Mouse (Mus musculus): ENCODE results near the gene Clstn1. TPM values are rescaled to one million over a fixed set of nuclear protein-coding genes. Genes with fewer than 3 reads are reported as not detected.
"Not testable (repeated sequence)": the region's sequence is repeated elsewhere in the genome, so short reads cannot be mapped to it uniquely, and the experiment has no call there.

The Clstn1 gene
- polyA plus RNA-seq, 1 experiment from 2014 or later, result 56.1 TPM

DNA sequence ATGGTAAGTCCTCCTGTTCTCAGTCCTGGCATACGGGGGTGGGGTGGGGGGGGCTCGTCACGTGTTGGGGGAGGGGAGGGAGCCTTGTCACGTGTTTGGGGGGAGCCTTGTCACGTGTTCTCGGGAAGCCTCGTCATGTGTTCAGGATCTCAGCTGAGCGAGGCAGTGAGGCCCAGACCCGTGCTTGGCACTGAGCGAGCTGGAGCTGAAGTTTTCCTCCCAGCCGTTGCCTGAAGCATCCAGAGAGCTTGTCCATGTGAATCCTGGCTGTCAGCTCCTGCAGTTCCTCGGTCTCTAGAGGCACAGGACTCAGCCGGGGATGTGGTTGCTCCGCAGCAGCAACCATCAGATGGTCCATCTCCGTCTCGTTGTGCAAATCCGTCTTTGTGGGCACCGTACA, 19.8 kb downstream of the Clstn1 start:
- no peak overlapping the region for H3K27ac ChIP-seq
- no peaks in the 10 kb centered on the region for H3K9me3 ChIP-seq
- no peak for ATAC-seq (ENCODE audit: insufficient number of reproducible peaks, low FRiP score, low TSS enrichment, low read depth)
- peaks cover 40% of the 10 kb centered on the region for H3K4me1 ChIP-seq
- no peaks in the 10 kb centered on the region for H3K36me3 ChIP-seq
- no peak overlapping the region for H3K4me3 ChIP-seq
- H3K27me3 ChIP-seq, result no peaks in the 10 kb centered on the region
- H3K9ac ChIP-seq, result no peak overlapping the region
- 74% methylated on average over 18 of the region's 18 CpGs for WGBS
- no peak overlapping the region for H3K4me2 ChIP-seq

DNA sequence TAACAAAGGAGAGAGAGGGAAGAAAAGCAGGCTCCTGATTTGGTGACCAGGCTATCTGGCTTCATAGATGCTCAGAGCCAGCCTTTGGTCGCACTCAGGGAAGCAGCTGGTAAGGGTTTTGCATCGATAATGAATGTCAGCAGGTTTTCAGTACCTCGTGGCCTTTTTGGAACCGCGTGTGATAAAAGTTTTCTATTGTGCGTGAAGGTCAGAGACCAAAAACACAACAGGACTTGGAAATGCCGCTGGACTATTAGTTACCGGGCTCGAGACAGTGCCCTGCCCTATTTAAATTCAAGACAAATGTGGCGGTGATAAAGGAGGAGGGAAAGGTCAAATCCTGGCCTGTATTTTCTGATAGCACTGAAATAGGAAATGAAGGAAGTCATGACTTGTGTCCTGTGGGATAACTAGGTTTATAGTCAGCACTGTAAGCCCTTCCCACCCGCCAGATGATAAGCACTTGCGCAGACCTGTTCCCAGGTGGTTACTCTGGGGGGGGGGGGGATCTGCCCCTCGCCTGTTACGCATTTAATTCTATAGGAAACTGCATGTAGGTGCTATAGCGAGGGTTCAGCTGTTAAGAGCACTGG, 20.6 kb downstream of the Clstn1 start:
- H3K4me1 ChIP-seq, result peaks cover 39% of the 10 kb centered on the region
- H3K36me3 ChIP-seq, result no peaks in the 10 kb centered on the region
- no peak overlapping the region for H3K4me3 ChIP-seq
- H3K9me3 ChIP-seq, result no peaks in the 10 kb centered on the region
- 53% methylated on average over 15 of the region's 15 CpGs for WGBS
- no peaks in the 10 kb centered on the region for H3K27me3 ChIP-seq
- no peak for ATAC-seq (ENCODE audit: insufficient number of reproducible peaks, low FRiP score, low TSS enrichment, low read depth)
- no peak overlapping the region for H3K9ac ChIP-seq
- no peak overlapping the region; the same call in 1 of the 2 replicates for H3K4me2 ChIP-seq
- no peak overlapping the region for H3K27ac ChIP-seq

DNA sequence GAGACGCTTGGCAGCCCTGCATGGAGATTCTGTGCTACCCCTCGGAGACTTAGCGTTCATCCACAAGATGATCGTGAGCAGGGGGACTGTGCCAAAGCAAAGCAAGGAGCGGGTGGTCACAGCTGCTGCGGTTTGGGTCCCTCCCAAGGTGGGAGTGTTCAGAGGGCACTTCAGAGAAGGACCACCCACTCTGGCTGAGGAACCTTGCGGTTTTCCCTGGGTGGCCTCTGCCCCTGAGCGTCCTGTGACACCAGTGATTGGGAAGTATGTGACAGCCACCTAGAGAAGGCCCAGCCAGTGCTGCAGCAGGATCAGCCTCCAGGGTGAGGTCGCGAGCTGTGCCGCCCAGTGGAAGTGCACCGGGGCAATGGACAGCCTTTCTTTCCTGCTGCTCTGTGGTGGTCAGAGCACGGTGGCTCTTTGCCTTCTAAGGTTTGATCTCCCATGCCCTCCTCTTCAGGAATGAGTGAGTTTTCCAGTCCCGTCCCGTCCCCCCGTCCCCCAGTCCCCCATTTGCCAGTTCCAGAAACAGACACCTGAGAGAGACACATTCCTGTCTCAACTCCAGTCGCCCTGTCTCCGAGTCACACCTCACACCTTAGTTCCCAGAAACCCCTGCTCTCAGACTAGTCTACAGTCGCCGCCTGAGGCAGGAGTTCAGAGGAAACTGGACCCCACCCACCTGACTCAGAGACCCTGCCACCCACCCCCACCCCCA, 21.5 kb downstream of the Clstn1 start:
- no peaks in the 10 kb centered on the region for H3K9me3 ChIP-seq
- no peak overlapping the region for H3K9ac ChIP-seq
- H3K4me3 ChIP-seq, result no peak overlapping the region
- H3K36me3 ChIP-seq, result no peaks in the 10 kb centered on the region
- H3K27me3 ChIP-seq, result no peaks in the 10 kb centered on the region
- 35% methylated on average over 20 of the region's 20 CpGs for WGBS
- no peak for ATAC-seq (ENCODE audit: insufficient number of reproducible peaks, low FRiP score, low TSS enrichment, low read depth)
- H3K27ac ChIP-seq, result peak overlapping the region; percentile 43
- peaks cover 34% of the 10 kb centered on the region for H3K4me1 ChIP-seq
- H3K4me2 ChIP-seq, result no peak overlapping the region; the same call in 1 of the 2 replicates

DNA sequence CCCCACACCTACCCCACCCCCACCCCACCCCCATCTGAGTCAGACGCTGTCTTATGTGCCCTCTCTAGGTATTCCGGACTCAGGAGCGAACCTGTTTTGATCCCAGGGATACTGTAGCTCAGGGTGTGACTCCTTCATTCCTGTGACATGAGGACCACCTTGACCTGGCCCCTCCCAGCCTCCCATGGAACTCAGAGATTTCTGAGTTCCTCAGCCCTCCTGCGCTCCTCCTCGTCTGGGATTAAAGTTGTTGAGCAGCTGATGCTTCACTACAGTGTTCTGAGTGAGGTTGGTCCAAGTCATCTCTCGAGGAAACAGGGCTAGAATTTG, 22.0 kb downstream of the Clstn1 start:
- Histone ChIP-seq H3K27ac (peak overlapping the region; percentile 48; the same call in 1 of the 2 replicates), H3K4me3 (no peak overlapping the region), H3K36me3 (no peaks in the 10 kb centered on the region), H3K4me1 (peaks cover 34% of the 10 kb centered on the region), H3K27me3 (no peaks in the 10 kb centered on the region), H3K9ac (no peak overlapping the region), H3K9me3 (no peaks in the 10 kb centered on the region), H3K4me2 (no peak overlapping the region)
- ATAC-seq (ENCODE audit: insufficient number of reproducible peaks, low FRiP score, low TSS enrichment, low read depth), result 0 out of 2 replicates have a peak, but pooled peaks have one; percentile 12
- WGBS, result 72% methylated on average over 6 of the region's 6 CpGs

DNA sequence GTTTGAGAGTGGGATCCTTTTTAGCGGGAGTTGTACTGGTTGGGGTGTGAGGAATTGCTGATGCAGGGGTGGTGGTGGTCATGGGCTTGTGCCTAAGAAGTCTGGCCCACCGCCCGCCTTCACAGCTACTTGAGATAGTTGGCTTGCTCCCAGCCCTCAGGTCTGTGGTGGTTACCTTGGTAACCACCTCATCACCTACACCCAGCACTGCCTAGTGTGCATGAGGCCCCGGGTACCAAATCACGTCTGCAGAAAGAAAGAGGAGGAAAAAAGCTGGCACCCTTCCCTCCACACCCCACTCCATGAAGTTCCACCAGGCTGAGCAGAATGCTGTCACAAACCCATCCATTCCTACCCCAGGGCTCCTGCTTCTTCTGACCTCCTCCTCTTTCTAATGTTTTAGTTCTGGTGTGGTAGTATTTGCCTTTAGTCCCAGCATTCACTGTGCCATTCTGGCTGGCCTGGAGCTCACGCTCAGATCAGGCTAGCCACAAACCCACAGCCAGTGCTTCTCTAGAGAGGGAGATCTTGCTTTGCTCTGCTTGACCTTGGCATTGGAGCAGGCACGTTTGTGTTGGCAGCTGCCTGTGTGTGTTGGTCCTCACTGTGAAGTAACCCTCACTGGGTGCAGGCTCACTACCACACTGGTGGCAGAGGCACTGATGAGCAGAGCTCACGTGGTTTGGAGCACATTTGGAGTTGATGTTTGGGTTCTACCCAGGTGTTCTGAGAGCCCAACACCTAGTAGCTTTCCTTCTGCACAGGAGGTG, 23.2 kb downstream of the Clstn1 start:
- Histone ChIP-seq H3K4me3 (no peak overlapping the region), H3K4me2 (no peak overlapping the region), H3K9ac (no peak overlapping the region), H3K27me3 (no peaks in the 10 kb centered on the region), H3K36me3 (no peaks in the 10 kb centered on the region), H3K27ac (peak overlapping the region; percentile 48; the same call in 1 of the 2 replicates), H3K4me1 (peaks cover 38% of the 10 kb centered on the region), H3K9me3 (no peaks in the 10 kb centered on the region)
- 49% methylated on average over 8 of the region's 8 CpGs for WGBS
- ATAC-seq (ENCODE audit: insufficient number of reproducible peaks, low FRiP score, low TSS enrichment, low read depth), result peak; percentile 52; the same call in 1 of the 2 replicates

DNA sequence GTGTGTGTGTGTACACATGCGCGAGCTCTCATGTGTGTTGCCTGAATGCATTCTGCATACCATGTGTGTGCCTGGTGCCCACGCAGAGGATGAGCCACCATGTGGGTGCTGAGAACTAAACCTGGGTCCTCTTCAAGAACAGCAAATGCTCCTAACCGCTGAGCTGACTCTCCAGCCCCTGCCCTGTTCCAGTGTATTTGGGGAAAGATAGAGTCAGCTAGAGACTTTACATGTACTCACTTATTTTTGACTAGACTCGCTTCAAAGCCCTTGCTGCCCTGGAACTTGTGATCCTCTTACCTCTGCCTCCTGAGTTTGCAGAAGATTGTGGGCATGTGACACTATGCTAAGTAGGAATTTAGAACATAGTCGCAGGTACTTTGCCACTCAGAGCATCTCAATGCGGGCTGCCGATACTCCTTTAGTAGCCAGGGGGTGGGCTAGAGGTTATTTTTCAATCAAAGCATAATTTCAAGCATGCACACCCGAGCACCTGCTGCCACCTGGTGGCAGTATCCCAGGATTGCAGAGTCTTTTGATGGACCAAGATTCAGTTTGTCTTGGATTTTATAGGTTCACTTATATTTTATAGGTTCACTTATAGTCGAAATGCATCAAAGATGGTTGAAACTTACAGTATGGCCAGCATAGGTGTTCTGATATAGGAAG, 25.2 kb downstream of the Clstn1 start:
- H3K9ac ChIP-seq, result no peak overlapping the region
- H3K27me3 ChIP-seq, result no peaks in the 10 kb centered on the region
- H3K4me1 ChIP-seq, result peaks cover 38% of the 10 kb centered on the region
- no peak overlapping the region for H3K4me3 ChIP-seq
- H3K27ac ChIP-seq, result no peak overlapping the region
- peaks cover 13% of the 10 kb centered on the region for H3K36me3 ChIP-seq
- WGBS, result 50% methylated on average over 10 of the region's 10 CpGs
- H3K9me3 ChIP-seq, result no peaks in the 10 kb centered on the region
- ATAC-seq (ENCODE audit: insufficient number of reproducible peaks, low FRiP score, low TSS enrichment, low read depth), result no peak
- H3K4me2 ChIP-seq, result no peak overlapping the region

DNA sequence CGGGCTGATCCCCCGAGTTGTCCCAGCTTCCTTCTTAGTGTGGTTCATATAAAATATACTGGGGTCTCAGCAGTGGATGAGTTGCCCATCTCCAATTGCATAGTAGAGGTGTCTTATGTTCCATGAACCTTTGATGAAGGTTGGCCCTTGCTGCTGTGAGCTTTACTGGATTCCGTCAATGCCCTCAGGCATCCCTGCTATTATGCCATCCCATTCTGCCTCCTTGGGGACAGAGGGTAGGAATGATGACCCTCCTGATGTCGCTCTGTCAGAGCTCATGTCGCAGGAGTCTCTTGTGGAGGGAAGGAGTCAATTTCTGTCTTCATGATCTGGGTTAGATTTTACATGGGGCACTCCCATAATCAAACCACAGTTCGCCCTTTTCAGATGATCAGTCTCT, 27.2 kb downstream of the Clstn1 start:
- H3K4me2 ChIP-seq; H3K4me3 ChIP-seq; H3K9me3 ChIP-seq; H3K27me3 ChIP-seq; H3K9ac ChIP-seq; H3K27ac ChIP-seq; ATAC-seq (ENCODE audit: insufficient number of reproducible peaks, low FRiP score, low TSS enrichment, low read depth): not testable (repeated sequence)
- peaks cover 14% of the 10 kb centered on the region for H3K36me3 ChIP-seq
- H3K4me1 ChIP-seq, result peaks cover 18% of the 10 kb centered on the region
- WGBS, result 70% methylated on average over 6 of the region's 6 CpGs

DNA sequence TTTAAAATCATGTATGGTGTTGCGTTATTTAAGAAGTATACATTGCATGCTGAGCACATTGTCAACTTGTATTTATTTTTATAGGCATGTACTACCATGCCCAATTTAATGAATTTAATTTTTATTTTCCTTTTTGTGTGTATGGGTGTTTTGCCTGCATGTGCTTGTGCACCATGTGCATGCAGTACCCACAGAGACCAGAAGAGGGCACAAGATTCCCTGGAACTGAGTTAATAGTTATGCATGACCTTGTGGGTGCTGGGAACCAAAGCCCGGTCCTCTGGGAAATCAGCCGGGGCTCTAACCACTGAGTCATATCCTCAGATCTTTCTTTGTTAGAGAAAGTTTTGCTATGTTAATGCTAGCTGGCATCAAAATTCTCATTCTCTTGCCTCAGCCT, 28.6 kb downstream of the Clstn1 start:
- H3K4me2 ChIP-seq, result no peak overlapping the region
- no peak for ATAC-seq (ENCODE audit: insufficient number of reproducible peaks, low FRiP score, low TSS enrichment, low read depth)
- no peaks in the 10 kb centered on the region for H3K9me3 ChIP-seq

DNA sequence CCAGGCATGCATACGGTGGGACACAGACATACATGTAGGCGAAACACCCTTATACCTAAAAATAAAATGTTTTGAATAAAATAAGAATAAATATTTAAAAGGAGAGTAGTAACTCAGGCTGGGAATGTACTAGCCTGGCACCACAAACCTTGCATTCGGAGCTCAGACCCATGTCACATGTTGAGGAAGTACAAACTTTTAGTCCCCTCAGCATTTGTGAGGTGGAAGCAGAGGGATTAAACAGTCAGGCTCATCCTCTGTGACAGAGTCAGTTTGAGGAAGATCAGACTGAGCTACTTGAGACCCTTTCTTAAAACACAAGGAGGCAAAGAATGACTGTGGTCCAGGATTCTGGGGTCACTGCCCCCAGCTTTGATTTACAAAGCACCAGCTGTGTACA, 30.7 kb downstream of the Clstn1 start:
- not testable (repeated sequence) for ATAC-seq (ENCODE audit: insufficient number of reproducible peaks, low FRiP score, low TSS enrichment, low read depth); H3K9me3 ChIP-seq; H3K9ac ChIP-seq; H3K4me1 ChIP-seq; H3K4me2 ChIP-seq; H3K4me3 ChIP-seq; H3K27ac ChIP-seq; H3K27me3 ChIP-seq
- peaks cover 17% of the 10 kb centered on the region for H3K36me3 ChIP-seq
- WGBS, result 86% methylated on average over 3 of the region's 3 CpGs

More for the DNA sequence above, 28.6 kb downstream of the Clstn1 start:
- no peak overlapping the region for H3K9ac ChIP-seq
- no peaks in the 10 kb centered on the region for H3K27me3 ChIP-seq
- peaks cover 17% of the 10 kb centered on the region for H3K36me3 ChIP-seq
- no peak overlapping the region for H3K27ac ChIP-seq
- H3K4me1 ChIP-seq, result peaks cover 7% of the 10 kb centered on the region; the same call in 1 of the 2 replicates
- H3K4me3 ChIP-seq, result no peak overlapping the region
- 97% methylated on average over 3 of the region's 3 CpGs for WGBS

DNA sequence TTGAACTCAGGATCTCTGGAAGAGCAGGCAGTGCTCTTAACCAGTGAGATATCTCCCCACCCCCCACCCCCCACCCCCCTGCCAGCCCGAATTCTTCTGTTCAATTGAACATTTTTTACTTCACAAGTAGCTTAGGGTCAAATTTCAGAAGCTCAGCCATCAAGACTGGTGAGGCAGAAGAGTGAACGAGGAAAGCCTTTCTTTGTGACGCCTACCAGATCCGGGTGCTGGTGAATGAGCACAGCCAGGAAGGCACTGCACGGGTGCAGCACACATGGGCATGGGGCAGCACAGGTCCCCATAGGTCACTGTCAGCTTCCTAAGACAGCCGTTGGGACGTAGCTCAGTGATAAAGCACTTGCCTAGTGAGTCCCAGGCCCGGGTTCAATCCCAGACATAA, 33.7 kb downstream of the Clstn1 start:
- ATAC-seq (ENCODE audit: insufficient number of reproducible peaks, low FRiP score, low TSS enrichment, low read depth), result no peak
- H3K4me2 ChIP-seq, result no peak overlapping the region
- H3K27ac ChIP-seq, result no peak overlapping the region
- H3K4me3 ChIP-seq, result no peak overlapping the region
- H3K36me3 ChIP-seq, result peaks cover 15% of the 10 kb centered on the region
- WGBS, result 37% methylated on average over 8 of the region's 8 CpGs
- H3K9me3 ChIP-seq, result no peaks in the 10 kb centered on the region
- H3K4me1 ChIP-seq, result no peaks in the 10 kb centered on the region
- H3K27me3 ChIP-seq, result no peaks in the 10 kb centered on the region
- H3K9ac ChIP-seq, result no peak overlapping the region

DNA sequence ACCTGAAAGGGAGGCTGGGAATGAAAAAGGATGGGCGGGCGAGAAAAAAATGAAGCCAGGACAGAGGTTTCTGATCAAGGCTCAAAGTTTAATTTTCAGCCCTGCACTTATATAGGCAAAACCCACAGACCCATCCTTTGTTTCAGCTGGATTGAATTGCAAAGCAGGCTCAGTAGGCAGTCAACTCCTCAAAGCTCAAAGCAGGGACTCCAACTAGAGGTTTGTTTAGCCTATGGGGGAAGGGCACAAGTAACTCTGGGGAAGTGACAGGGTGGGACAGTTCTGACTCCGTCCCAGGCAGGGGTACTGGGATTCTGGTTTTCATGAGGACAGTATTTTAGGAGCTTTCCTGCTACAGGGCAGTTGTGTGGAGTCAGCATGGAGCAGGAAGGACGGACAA, 35.0 kb downstream of the Clstn1 start:
- ATAC-seq (ENCODE audit: insufficient number of reproducible peaks, low FRiP score, low TSS enrichment, low read depth), result no peak
- no peak overlapping the region for H3K4me2 ChIP-seq
- no peak overlapping the region for H3K27ac ChIP-seq
- H3K9me3 ChIP-seq, result no peaks in the 10 kb centered on the region
- no peak overlapping the region for H3K9ac ChIP-seq
- no peaks in the 10 kb centered on the region for H3K4me1 ChIP-seq
- peaks cover 6% of the 10 kb centered on the region; the same call in 1 of the 2 replicates for H3K36me3 ChIP-seq
- no peaks in the 10 kb centered on the region for H3K27me3 ChIP-seq
- WGBS, result 75% methylated on average over 4 of the region's 4 CpGs
- H3K4me3 ChIP-seq, result no peak overlapping the region
